Mouse (Mus musculus) liver, embryonic 14.5 days (tissue): ENCODE results near the gene Tent4b. TPM values are rescaled to one million over a fixed set of nuclear protein-coding genes. Genes with fewer than 3 reads are reported as not detected.
A peak's percentile ranks its signal among the peaks of the same experiment; 100 is the strongest.

Experiments
- ATAC-seq: fragments of 200-750 bp; cut with Nextera tagmentation; 2 replicates; pipeline ENCODE4 v1.8.0; 2017; ENCODE audit warnings: moderate number of reproducible peaks, mild to moderate bottlenecking, moderate library complexity; ENCODE audit not compliant: insufficient read depth
- DNase-seq, 3 experiments: peaks; one replicate each; pipeline ENCODE4 v3.0.0-alpha.2; 2012 to 2013; ENCODE audit warnings: low read depth in 3 of 3, low spot score in 3 of 3
- H3K27ac ChIP-seq: fragments of 300-500 bp; sonication (generic); 2 replicates; pipeline ENCODE4 v1.5.1; 2014; ENCODE audit warnings: moderate library complexity, mild to moderate bottlenecking, control low read depth, inconsistent platforms
- H3K27me3 ChIP-seq: fragments of 300-500 bp; sonication (generic); 2 replicates; pipeline ENCODE4 v1.6.1; 2014; ENCODE audit warnings: mild to moderate bottlenecking, low read length, moderate library complexity; ENCODE audit not compliant: control insufficient read depth, insufficient read depth
- H3K36me3 ChIP-seq: fragments of 300-500 bp; sonication (generic); replicated peaks from 2 replicates; pipeline ENCODE4 v1.6.1; 2014; ENCODE audit warnings: low read depth; ENCODE audit not compliant: control insufficient read depth, insufficient read depth
- H3K4me1 ChIP-seq, 2 experiments: fragments of 200-500 bp in 1 of 2; fragments of 300-500 bp in 1 of 2; sonication (generic) in 1 of 2; replicated peaks; 2 replicates each; pipeline ENCODE4 v1.6.1; 2012 to 2014; ENCODE audit warnings: antibody characterized with exemption in 1 of 2, inconsistent platforms in 1 of 2, low read length in 1 of 2; ENCODE audit not compliant: control insufficient read depth in 2 of 2, insufficient read depth in 2 of 2
- H3K4me2 ChIP-seq: fragments of 300-500 bp; sonication (generic); 2 replicates; pipeline ENCODE4 v1.6.1; 2014; ENCODE audit warnings: low read depth, mild to moderate bottlenecking, control low read depth, moderate library complexity
- H3K4me3 ChIP-seq, 2 experiments: fragments of 200-500 bp in 1 of 2; fragments of 300-500 bp in 1 of 2; sonication (generic) in 1 of 2; 2 replicates each; pipeline ENCODE4 v1.5.1; 2012 to 2014; ENCODE audit warnings: low read depth in 2 of 2, low read length in 2 of 2, mild to moderate bottlenecking in 2 of 2, control low read depth in 1 of 2, inconsistent platforms in 1 of 2, moderate library complexity in 1 of 2; ENCODE audit not compliant: insufficient read depth in 1 of 2
- H3K9ac ChIP-seq: fragments of 300-500 bp; sonication (generic); replicated peaks from 2 replicates; pipeline ENCODE4 v1.6.1; 2014; ENCODE audit warnings: mild to moderate bottlenecking, control low read depth, moderate library complexity
- H3K9me3 ChIP-seq: fragments of 300-500 bp; sonication (generic); 2 replicates; pipeline ENCODE4 v1.6.1; 2016; ENCODE audit warnings: low read length, mixed read lengths; ENCODE audit not compliant: control insufficient read depth
- CTCF ChIP-seq: IDR thresholded peaks from 2 replicates; pipeline ENCODE4 v1.5.1; 2016; ENCODE audit warnings: antibody characterized with exemption, low read depth, control low read depth
- EP300 ChIP-seq: IDR thresholded peaks from 2 replicates; pipeline ENCODE4 v1.6.1; 2016; ENCODE audit warnings: antibody characterized with exemption, low read depth
- WGBS: fragments of 180-500 bp; shearing (Covaris S2); extraction: QIAGEN DNeasy Blood & Tissue Kit; methylation state at CpG from one replicate; pipeline ENCODE4 v1.1.7; 2014; ENCODE audit not compliant: insufficient replicate concordance; 5-methylcytosine and 5-hydroxymethylcytosine counted together
- polyA plus RNA-seq, 2 experiments: library from polyadenylated mRNA; depleted of rRNA in 1 of 2; stranded (reverse) in 1 of 2; unstranded in 1 of 2; fragments of >200 nt; fragmentation: Nextera tagmentation in 1 of 2; extraction: Ambion mirVana in 1 of 2; gene quantifications; 2 replicates each; pipeline versions ENCODE4 v1.2.1 to v1.2.3; 2012 to 2014

Tent4b gene
- polyA plus RNA-seq, 2 experiments: 4.3 to 9.2 TPM

DNA sequence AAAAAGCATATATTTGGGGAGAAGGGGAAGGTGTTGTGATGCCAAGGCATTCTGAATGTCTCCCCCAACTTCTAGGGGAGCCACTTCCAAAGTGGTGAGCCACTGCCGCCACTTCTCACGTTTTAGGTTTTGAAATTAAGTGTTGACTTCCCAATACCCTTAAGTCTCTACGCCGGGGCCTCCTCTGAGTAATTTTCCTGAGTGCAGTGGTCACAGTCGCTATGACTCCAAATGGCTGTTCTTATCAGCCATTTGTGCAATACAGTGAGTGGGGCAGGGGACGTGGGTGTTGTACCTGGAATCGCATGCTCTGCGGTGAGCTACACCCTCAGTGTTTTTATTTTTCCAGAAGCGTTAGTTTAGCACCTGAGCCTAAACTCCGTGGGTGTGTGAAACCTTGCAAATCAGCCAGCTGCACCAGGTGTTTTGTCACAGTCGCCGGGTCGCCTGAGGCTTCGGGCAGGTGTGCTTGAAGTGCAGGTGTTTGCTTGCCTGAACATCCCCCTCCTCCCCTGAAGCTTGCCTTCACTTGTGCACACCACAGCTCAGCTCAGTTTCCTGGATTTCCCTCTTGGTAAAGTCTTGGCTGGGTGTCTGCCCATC is 67.9 kb downstream of the Tent4b start:
- peaks cover under 1% of the 10 kb centered on the region; the same call in 1 of the 2 replicates for H3K27me3 ChIP-seq
- no peak for DNase-seq
- H3K4me3 ChIP-seq: no peak overlapping the region
- 70% methylated on average over 14 of the region's 14 CpGs for WGBS
- TF ChIP-seq EP300: no peak
- TF ChIP-seq CTCF: no peak
- no peak overlapping the region for H3K27ac ChIP-seq
- no peak overlapping the region for H3K4me2 ChIP-seq
- ATAC-seq: no peak
- no peaks in the 10 kb centered on the region for H3K9me3 ChIP-seq
- no peaks in the 10 kb centered on the region for H3K36me3 ChIP-seq
- peaks cover under 1% of the 10 kb centered on the region in 2 experiments; a peak in 2 of 4 replicates for H3K4me1 ChIP-seq
- H3K9ac ChIP-seq: no peak overlapping the region

DNA sequence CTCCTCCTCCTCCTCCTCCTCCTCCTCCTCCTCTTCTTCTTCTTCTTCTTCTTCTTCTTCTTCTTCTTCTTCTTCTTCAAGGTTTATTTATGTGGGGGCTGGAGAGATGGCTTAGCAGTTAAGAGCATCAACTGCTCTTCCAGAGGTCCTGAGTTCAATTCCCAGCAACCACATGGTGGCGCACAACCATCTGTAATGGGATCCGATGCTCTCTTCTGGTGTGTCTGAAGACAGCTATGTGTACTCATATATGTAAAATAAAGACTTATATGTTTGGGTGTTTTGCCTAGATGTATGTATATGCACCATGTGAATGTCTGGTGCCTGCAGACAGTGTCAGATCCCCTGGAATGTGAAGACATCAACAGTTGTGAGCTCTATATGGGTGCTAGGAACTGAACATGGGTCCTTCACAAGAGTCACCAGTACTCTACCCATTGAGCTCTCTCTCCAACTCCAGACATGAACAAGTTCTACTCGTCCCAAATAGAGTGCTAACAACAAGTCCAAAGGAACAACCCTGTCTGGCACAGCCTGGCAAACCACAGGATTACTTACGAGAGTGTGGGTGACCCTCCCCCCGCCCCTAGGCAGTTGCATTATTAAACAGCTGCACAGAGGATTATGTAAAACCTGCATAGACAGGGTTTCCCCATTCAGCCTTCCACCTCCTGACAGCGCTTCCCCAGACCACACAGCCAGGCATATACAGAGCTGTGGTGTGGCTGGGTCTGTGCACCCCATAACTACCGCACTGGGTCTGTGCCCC is 70.3 kb downstream of the Tent4b start:
- no peaks in the 10 kb centered on the region for H3K9me3 ChIP-seq
- WGBS: 57% methylated on average over 7 of the region's 7 CpGs
- no peak for ATAC-seq
- no peaks in the 10 kb centered on the region for H3K36me3 ChIP-seq
- H3K27me3 ChIP-seq: peaks cover 3% of the 10 kb centered on the region; the same call in 1 of the 2 replicates
- H3K27ac ChIP-seq: no peak overlapping the region
- peaks cover 7 to 11% of the 10 kb centered on the region in 2 experiments for H3K4me1 ChIP-seq
- TF ChIP-seq CTCF (peak; percentile 55), EP300 (no peak)
- no peak overlapping the region for H3K4me2 ChIP-seq
- no peak overlapping the region for H3K4me3 ChIP-seq
- H3K9ac ChIP-seq: no peak overlapping the region
- no peak for DNase-seq

- no peaks in the 10 kb centered on the region for H3K9me3 ChIP-seq
- WGBS: 35% methylated on average over 3 of the region's 3 CpGs
- H3K9ac ChIP-seq: no peak overlapping the region
- no peak for DNase-seq
- H3K4me3 ChIP-seq: no peak overlapping the region
- no peak for ATAC-seq
- TF ChIP-seq CTCF: peak; percentile 43
- no peak for TF ChIP-seq EP300
- H3K27me3 ChIP-seq: peaks cover 3% of the 10 kb centered on the region; the same call in 1 of the 2 replicates
- no peak overlapping the region for H3K27ac ChIP-seq
- no peak overlapping the region for H3K4me2 ChIP-seq
- H3K36me3 ChIP-seq: no peaks in the 10 kb centered on the region
- peaks cover 9 to 15% of the 10 kb centered on the region in 2 experiments for H3K4me1 ChIP-seq
These were observed 71.1 kb downstream of the Tent4b start for GRCm38 (mm10) chr8:88270086-88270485.

- Histone ChIP-seq H3K9ac (peak within 1 kb of the TSS; percentile 74), H3K4me2 (peak within 1 kb of the TSS; percentile 88), H3K36me3 (no peaks in the 10 kb centered on the region), H3K9me3 (no peaks in the 10 kb centered on the region), H3K4me1 (peaks cover 9 to 15% of the 10 kb centered on the region in 2 experiments), H3K4me3 (peak within 1 kb of the TSS; percentile 52 to 61), H3K27me3 (peaks cover 3% of the 10 kb centered on the region; the same call in 1 of the 2 replicates), H3K27ac (no peak within 1 kb of the TSS)
- TF ChIP-seq EP300 (no peak), CTCF (peak; percentile 69)
- DNase-seq: peak in 1 of 3 experiments; percentile 43
- peak; percentile 79 for ATAC-seq
- 3% methylated on average over 64 of the region's 64 CpGs for WGBS
These were observed 73.4 kb downstream of the Tent4b start, which contains the start of gene Adcy7 for GRCm38 (mm10) chr8:88272231-88273050. Adcy7 (plus strand) TSS chr8:88272403.
